Comparison of ENCODE assay signal across 14 mouse cellular contexts in genomic region chr5:92495291-92495690, GRCm38 (mm10). TPM values are rescaled to one million over a fixed set of nuclear protein-coding genes. Genes with fewer than 3 reads are reported as not detected.
A peak's percentile ranks its signal among the peaks of the same experiment; 100 is the strongest.
DNase-seq lines count a peak whose midpoint lies in the region; ATAC-seq and TF ChIP-seq lines count a peak whose summit lies in the region.
"Had no signal": no experiment of that assay in that cellular context is flagged by ENCODE, and none has a peak within 500 bp of the region (broad histone marks: within the 10 kb centered on the region; RNA-seq: fewer than 3 reads in every experiment).

No protein-coding gene starts in this region.

- no peak overlapping the region for H3K27ac ChIP-seq in forebrain, postnatal 0 days (ENCODE audit: low read depth, low read length)
- no peak overlapping the region for H3K27ac ChIP-seq in forebrain, embryonic 14.5 days (ENCODE audit: low read depth, low read length)
- peak overlapping the region; percentile 100 for H3K27ac ChIP-seq in liver, adult 2 months (replicated peaks; ENCODE audit: insufficient read depth, low read depth, low read length)
- H3K27ac ChIP-seq in liver, embryonic 12.5 days: no peak overlapping the region
- peak overlapping the region; percentile 43; the same call in 1 of the 2 replicates for H3K27ac ChIP-seq in stomach, embryonic 16.5 days (ENCODE audit: low read length)
- no peak overlapping the region for H3K27ac ChIP-seq in midbrain, embryonic 15.5 days
- H3K27ac ChIP-seq: heart, adult 2 months; midbrain, embryonic 12.5 days; neural tube, embryonic 12.5 days had no signal

- H3K79me2 ChIP-seq in liver, adult 2 months (ENCODE audit: control insufficient read depth, insufficient read depth, low read length): peaks cover 34% of the 10 kb centered on the region

- no peak for TF ChIP-seq POLR2A in liver, adult 2 months (IDR thresholded peaks at IDR 0.05; ENCODE audit: extremely low read depth, insufficient read depth, low read length)

- no peaks in the 10 kb centered on the region for H3K36me3 ChIP-seq in forebrain, postnatal 0 days (ENCODE audit: insufficient read depth)
- H3K36me3 ChIP-seq in forebrain, embryonic 14.5 days (ENCODE audit: control insufficient read depth, insufficient read depth, low read length): no peaks in the 10 kb centered on the region
- H3K36me3 ChIP-seq in liver, adult 2 months (ENCODE audit: control insufficient read depth, insufficient read depth, low read length): peaks cover 5% of the 10 kb centered on the region
- no peaks in the 10 kb centered on the region for H3K36me3 ChIP-seq in liver, embryonic 12.5 days
- H3K36me3 ChIP-seq in E14TG2a.4 (ENCODE audit: insufficient read depth, low read length): peaks cover 33% of the 10 kb centered on the region
- no peaks in the 10 kb centered on the region for H3K36me3 ChIP-seq in stomach, embryonic 16.5 days (ENCODE audit: control insufficient read depth, insufficient read depth, low read length)
- H3K36me3 ChIP-seq in midbrain, embryonic 15.5 days (replicated peaks): no peaks in the 10 kb centered on the region
- H3K36me3 ChIP-seq: liver, embryonic 15.5 days; midbrain, embryonic 12.5 days; neural tube, embryonic 12.5 days had no signal

- WGBS in forebrain, postnatal 0 days: 55% methylated on average over 4 of the region's 4 CpGs
- WGBS in forebrain, embryonic 14.5 days: 54% methylated on average over 4 of the region's 4 CpGs
- WGBS in liver, adult 2 months: 21% methylated on average over 4 of the region's 4 CpGs
- WGBS in liver, embryonic 12.5 days (ENCODE audit: insufficient replicate concordance): 46% methylated on average over 4 of the region's 4 CpGs
- 52% methylated on average over 4 of the region's 4 CpGs for WGBS in stomach, embryonic 16.5 days
- WGBS in midbrain, embryonic 15.5 days: 54% methylated on average over 4 of the region's 4 CpGs

- peaks cover 9% of the 10 kb centered on the region; the same call in 1 of the 2 replicates for H3K4me1 ChIP-seq in forebrain, postnatal 0 days (ENCODE audit: insufficient read depth)
- peaks cover 14% of the 10 kb centered on the region for H3K4me1 ChIP-seq in forebrain, embryonic 14.5 days (ENCODE audit: control insufficient read depth, insufficient read depth, low read length)
- H3K4me1 ChIP-seq in liver, adult 2 months (ENCODE audit: control insufficient read depth, insufficient read depth, low read length): peaks cover 57% of the 10 kb centered on the region
- H3K4me1 ChIP-seq in liver, embryonic 12.5 days: peaks cover 48% of the 10 kb centered on the region
- peaks cover 90% of the 10 kb centered on the region for H3K4me1 ChIP-seq in E14TG2a.4 (replicated peaks; ENCODE audit: low read depth, low read length)
- peaks cover 53% of the 10 kb centered on the region for H3K4me1 ChIP-seq in stomach, embryonic 16.5 days (ENCODE audit: control insufficient read depth, insufficient read depth, low read length)
- H3K4me1 ChIP-seq in midbrain, embryonic 15.5 days: peaks cover 18% of the 10 kb centered on the region

- no peak overlapping the region for H3K4me2 ChIP-seq in forebrain, postnatal 0 days (ENCODE audit: low read depth)
- H3K4me2 ChIP-seq in forebrain, embryonic 14.5 days (ENCODE audit: low read length): no peak overlapping the region
- H3K4me2 ChIP-seq in liver, embryonic 12.5 days: no peak overlapping the region
- H3K4me2 ChIP-seq in stomach, embryonic 16.5 days (ENCODE audit: low read depth, low read length): no peak overlapping the region
- no peak overlapping the region for H3K4me2 ChIP-seq in midbrain, embryonic 15.5 days
- H3K4me2 ChIP-seq: liver, embryonic 15.5 days; midbrain, embryonic 12.5 days; neural tube, embryonic 12.5 days had no signal

- ATAC-seq in forebrain, postnatal 0 days: no peak
- no peak for ATAC-seq in forebrain, embryonic 14.5 days
- no peak for ATAC-seq in liver, embryonic 12.5 days
- no peak for ATAC-seq in stomach, embryonic 16.5 days (ENCODE audit: insufficient read depth, low FRiP score)
- no peak for ATAC-seq in midbrain, embryonic 15.5 days (replicated peaks)

- no peaks in the 10 kb centered on the region for H3K9me3 ChIP-seq in forebrain, postnatal 0 days (ENCODE audit: low read length)
- H3K9me3 ChIP-seq in forebrain, embryonic 14.5 days (replicated peaks; ENCODE audit: control insufficient read depth, low read length): no peaks in the 10 kb centered on the region
- H3K9me3 ChIP-seq in liver, embryonic 12.5 days (replicated peaks): no peaks in the 10 kb centered on the region
- no peaks in the 10 kb centered on the region for H3K9me3 ChIP-seq in E14TG2a.4 (ENCODE audit: low read length)
- no peaks in the 10 kb centered on the region for H3K9me3 ChIP-seq in stomach, embryonic 16.5 days (replicated peaks; ENCODE audit: control insufficient read depth, low read length)
- no peaks in the 10 kb centered on the region for H3K9me3 ChIP-seq in midbrain, embryonic 15.5 days
- H3K9me3 ChIP-seq: liver, embryonic 15.5 days; midbrain, embryonic 12.5 days; neural tube, embryonic 12.5 days had no signal

- H3K4me3 ChIP-seq in forebrain, postnatal 0 days (ENCODE audit: low read depth, low read length): no peak overlapping the region
- H3K4me3 ChIP-seq in forebrain, embryonic 14.5 days (ENCODE audit: low read depth, low read length): no peak overlapping the region
- no peak overlapping the region for H3K4me3 ChIP-seq in liver, adult 2 months (ENCODE audit: insufficient read depth, low read depth, low read length)
- H3K4me3 ChIP-seq in liver, embryonic 12.5 days: no peak overlapping the region
- peak overlapping the region; percentile 45 for H3K4me3 ChIP-seq in E14TG2a.4 (replicated peaks; ENCODE audit: low read length)
- no peak overlapping the region for H3K4me3 ChIP-seq in stomach, embryonic 16.5 days (replicated peaks; ENCODE audit: low read length)
- no peak overlapping the region for H3K4me3 ChIP-seq in midbrain, embryonic 15.5 days
- H3K4me3 ChIP-seq: heart, adult 2 months; liver, embryonic 15.5 days; midbrain, embryonic 12.5 days; neural tube, embryonic 12.5 days had no signal

- TF ChIP-seq CTCF in forebrain, postnatal 0 days (IDR thresholded peaks at IDR 0.05; ENCODE audit: low read depth): peak; percentile 18; the same call in 1 of the 2 replicates
- no peak for TF ChIP-seq CTCF in liver, adult 2 months (IDR thresholded peaks at IDR 0.05; ENCODE audit: low read depth, low read length)
- no peak for TF ChIP-seq CTCF in E14TG2a.4 (conservative IDR thresholded peaks at IDR 0.05; ENCODE audit: low read length)

- DNase-seq in forebrain, postnatal 0 days: no peak
- no peak for DNase-seq in forebrain, embryonic 14.5 days (ENCODE audit: low spot score)
- peak; percentile 86 for DNase-seq in liver, adult 2 months (ENCODE audit: extremely low read depth, low read depth, low spot score)
- no peak for DNase-seq in spleen, postnatal 14 days (ENCODE audit: low spot score in 2 of 2)
- DNase-seq: kidney, postnatal 14 days had no signal

- H3K9ac ChIP-seq in forebrain, postnatal 0 days: no peak overlapping the region
- H3K9ac ChIP-seq in forebrain, embryonic 14.5 days (ENCODE audit: low read length): no peak overlapping the region
- peak overlapping the region; percentile 52 for H3K9ac ChIP-seq in liver, adult 2 months (ENCODE audit: low read depth, low read length)
- no peak overlapping the region for H3K9ac ChIP-seq in liver, embryonic 12.5 days
- no peak overlapping the region for H3K9ac ChIP-seq in stomach, embryonic 16.5 days (ENCODE audit: low read length)
- no peak overlapping the region for H3K9ac ChIP-seq in midbrain, embryonic 15.5 days
- H3K9ac ChIP-seq: liver, embryonic 15.5 days; midbrain, embryonic 12.5 days; neural tube, embryonic 12.5 days had no signal

- no peaks in the 10 kb centered on the region for H3K27me3 ChIP-seq in forebrain, postnatal 0 days (ENCODE audit: insufficient read depth, low read length)
- H3K27me3 ChIP-seq in forebrain, embryonic 14.5 days (replicated peaks; ENCODE audit: control insufficient read depth, insufficient read depth, low read length): no peaks in the 10 kb centered on the region
- no peaks in the 10 kb centered on the region for H3K27me3 ChIP-seq in liver, adult 2 months (ENCODE audit: control insufficient read depth, insufficient read depth, low read length)
- no peaks in the 10 kb centered on the region for H3K27me3 ChIP-seq in liver, embryonic 12.5 days (replicated peaks)
- no peaks in the 10 kb centered on the region for H3K27me3 ChIP-seq in E14TG2a.4 (ENCODE audit: insufficient read depth, low read length)
- no peaks in the 10 kb centered on the region for H3K27me3 ChIP-seq in stomach, embryonic 16.5 days (ENCODE audit: control insufficient read depth, insufficient read depth, low read length)
- no peaks in the 10 kb centered on the region for H3K27me3 ChIP-seq in midbrain, embryonic 15.5 days (replicated peaks)
- H3K27me3 ChIP-seq: liver, embryonic 15.5 days; midbrain, embryonic 12.5 days; neural tube, embryonic 12.5 days had no signal

RNA-seq across cellular contexts. Expression of gene Scarb2, which starts 11.3 kb away (rescaled TPM):
- total RNA-seq in forebrain, postnatal 0 days (2014; rRNA removed): 123 and 149 TPM in 2 replicates
- 19.4 and 23.1 TPM in 2 replicates for polyA plus RNA-seq in forebrain, postnatal 0 days (2015; fragmentation: Nextera tagmentation; extraction: Ambion mirVana)
- polyA plus RNA-seq in forebrain, embryonic 14.5 days (2014; fragmentation: Nextera tagmentation; extraction: Ambion mirVana): 23.9 and 26.0 TPM in 2 replicates
- total RNA-seq in liver, adult 2 months (2014; rRNA removed): 112 and 122 TPM in 2 replicates
- polyA plus RNA-seq in liver, adult 2 months (2012; rRNA removed): 28.5 and 32.4 TPM in 2 replicates
- polyA plus RNA-seq in liver, embryonic 12.5 days (2016; fragmentation: Nextera tagmentation; extraction: Ambion mirVana): 4.2 and 4.3 TPM in 2 replicates
- polyA plus RNA-seq in stomach, embryonic 16.5 days (2015; fragmentation: Nextera tagmentation; extraction: Ambion mirVana): 17.7 and 18.2 TPM in 2 replicates
- 24.4 and 25.4 TPM in 2 replicates for polyA plus RNA-seq in midbrain, embryonic 15.5 days (2015; fragmentation: Nextera tagmentation; extraction: Ambion mirVana)

RNA-seq across cellular contexts. Expression of gene Fam47e, which starts 59.6 kb away (rescaled TPM):
- 0.81 and 1.8 TPM in 2 replicates for total RNA-seq in forebrain, postnatal 0 days (2014; rRNA removed)
- polyA plus RNA-seq in forebrain, postnatal 0 days (2015; fragmentation: Nextera tagmentation; extraction: Ambion mirVana): 2.0 and 3.1 TPM in 2 replicates
- 0.63 and 0.66 TPM in 2 replicates for polyA plus RNA-seq in forebrain, embryonic 14.5 days (2014; fragmentation: Nextera tagmentation; extraction: Ambion mirVana)
- total RNA-seq in liver, adult 2 months (2014; rRNA removed): 30.3 and 36.6 TPM in 2 replicates
- 9.5 and 9.8 TPM in 2 replicates for polyA plus RNA-seq in liver, adult 2 months (2012; rRNA removed)
- polyA plus RNA-seq in liver, embryonic 12.5 days (2016; fragmentation: Nextera tagmentation; extraction: Ambion mirVana): 0.69 and 0.88 TPM in 2 replicates
- polyA plus RNA-seq in stomach, embryonic 16.5 days (2015; fragmentation: Nextera tagmentation; extraction: Ambion mirVana): 0.37 and 0.61 TPM in 2 replicates
- polyA plus RNA-seq in midbrain, embryonic 15.5 days (2015; fragmentation: Nextera tagmentation; extraction: Ambion mirVana): 0.88 and 1.0 TPM in 2 replicates
- total RNA-seq: common myeloid progenitor, adult 5-6 weeks; heart, adult 2 months had no signal
- polyA plus RNA-seq: midbrain, embryonic 12.5 days; neural tube, embryonic 12.5 days had no signal

Comparison
In these comparisons a context has a peak if more than half of its experiments do, and no peak if none do; other contexts are left out.
1. H3K27ac ChIP-seq: peak in liver, adult 2 months (single experiment) and stomach, embryonic 16.5 days (single experiment); none in forebrain, postnatal 0 days (single experiment), forebrain, embryonic 14.5 days (single experiment), liver, embryonic 12.5 days (single experiment) and midbrain, embryonic 15.5 days (single experiment).